ENCODE assay signal across 23 mouse cellular contexts in the genomic region with DNA sequence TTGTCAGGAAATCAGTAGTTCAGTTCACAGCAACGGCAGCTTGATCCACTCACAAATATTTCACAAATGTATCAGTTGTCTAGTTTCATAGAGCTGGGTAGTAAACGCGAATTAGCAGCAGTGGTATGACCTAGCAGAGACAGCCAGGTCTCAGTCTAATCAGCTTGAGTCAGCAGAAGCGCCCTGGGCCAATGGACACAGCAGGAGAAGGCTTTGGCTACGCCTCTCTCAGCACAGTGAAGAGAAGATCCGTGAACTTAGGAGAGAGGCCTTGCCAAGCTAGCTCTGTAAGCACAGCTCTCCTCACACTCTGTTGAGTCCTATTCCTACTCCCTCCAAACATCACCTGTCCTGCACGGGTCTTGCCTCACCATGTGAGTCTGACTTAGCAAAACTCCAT.
A peak's percentile ranks its signal among the peaks of the same experiment; 100 is the strongest.
DNase-seq lines count a peak whose midpoint lies in the region; ATAC-seq lines count a peak whose summit lies in the region.
"Had no signal": no experiment of that assay in that cellular context is flagged by ENCODE, and none has a peak within 500 bp of the region (broad histone marks: within the 10 kb centered on the region; RNA-seq: fewer than 3 reads in every experiment).

No protein-coding gene starts in this region.

- H3K27me3 ChIP-seq in midbrain, embryonic 11.5 days (ENCODE audit: control insufficient read depth, insufficient read depth, low read length): no peaks in the 10 kb centered on the region
- H3K27me3 ChIP-seq in midbrain, embryonic 10.5 days (ENCODE audit: low read depth, poor library complexity, severe bottlenecking): no peaks in the 10 kb centered on the region
- H3K27me3 ChIP-seq: CH12.LX; embryonic facial prominence, embryonic 12.5 days; embryonic facial prominence, embryonic 15.5 days; hindbrain, embryonic 12.5 days; hindbrain, embryonic 15.5 days had no signal

- H3K27ac ChIP-seq in midbrain, embryonic 11.5 days (ENCODE audit: low read depth, low read length): no peak overlapping the region
- H3K27ac ChIP-seq in midbrain, embryonic 10.5 days (replicated peaks): no peak overlapping the region
- H3K27ac ChIP-seq: embryonic facial prominence, embryonic 12.5 days; embryonic facial prominence, embryonic 15.5 days; gastrocnemius, adult 2 months; hindbrain, embryonic 12.5 days; hindbrain, embryonic 15.5 days had no signal

- DNase-seq in cerebellum, postnatal 10 days: peak; percentile 42 to 67
- DNase-seq in cerebellum, postnatal 36 days: peak; percentile 16 to 38
- DNase-seq in cerebellum, adult 11 months: no peak
- DNase-seq in kidney, postnatal 14 days: peak; percentile 17
- DNase-seq in kidney, adult 18-20 months: no peak
- DNase-seq in midbrain, embryonic 11.5 days (ENCODE audit: low spot score, missing footprints): peak; percentile 39
- no peak for DNase-seq in midbrain, embryonic 10.5 days (ENCODE audit: low spot score)
- DNase-seq: adrenal gland, postnatal 10 days; adrenal gland, postnatal 36 days; B cell, adult 2 months; forebrain, postnatal 0 days; gastrocnemius, adult 2 months; gastrocnemius, postnatal 14 days had no signal

- H3K9ac ChIP-seq in midbrain, embryonic 11.5 days (ENCODE audit: low read length): no peak overlapping the region
- H3K9ac ChIP-seq: embryonic facial prominence, embryonic 12.5 days; embryonic facial prominence, embryonic 15.5 days; forebrain, postnatal 0 days; hindbrain, embryonic 12.5 days; hindbrain, embryonic 15.5 days had no signal

- no peaks in the 10 kb centered on the region for H3K4me1 ChIP-seq in midbrain, embryonic 11.5 days (ENCODE audit: control insufficient read depth, insufficient read depth, low read length)
- no peaks in the 10 kb centered on the region for H3K4me1 ChIP-seq in midbrain, embryonic 10.5 days
- H3K4me1 ChIP-seq: embryonic facial prominence, embryonic 12.5 days; embryonic facial prominence, embryonic 15.5 days; hindbrain, embryonic 12.5 days; hindbrain, embryonic 15.5 days had no signal

- H3K9me3 ChIP-seq in midbrain, embryonic 11.5 days (ENCODE audit: control insufficient read depth, low read length): no peaks in the 10 kb centered on the region; the same call in 1 of the 2 replicates
- 0 out of 2 replicates have a peak, but pooled peaks cover 8% of the 10 kb centered on the region for H3K9me3 ChIP-seq in midbrain, embryonic 10.5 days (replicated peaks)
- H3K9me3 ChIP-seq: embryonic facial prominence, embryonic 15.5 days; hindbrain, embryonic 15.5 days had no signal

- ATAC-seq in cerebellum, adult (ENCODE audit: insufficient number of reproducible peaks, low FRiP score, low TSS enrichment): no peak
- no peak for ATAC-seq in midbrain, embryonic 11.5 days (ENCODE audit: low FRiP score)
- ATAC-seq: forebrain, embryonic 14.5 days; forebrain, postnatal 0 days; Patski had no signal

- WGBS in midbrain, embryonic 11.5 days: 89% methylated on average over 7 of the region's 7 CpGs
- 83% methylated on average over 7 of the region's 7 CpGs for WGBS in midbrain, embryonic 10.5 days

- no peak overlapping the region for H3K4me3 ChIP-seq in midbrain, embryonic 11.5 days (ENCODE audit: low read depth, low read length)
- no peak overlapping the region for H3K4me3 ChIP-seq in midbrain, embryonic 10.5 days
- H3K4me3 ChIP-seq: embryonic facial prominence, embryonic 12.5 days; embryonic facial prominence, embryonic 15.5 days; gastrocnemius, adult 2 months; hindbrain, embryonic 12.5 days; hindbrain, embryonic 15.5 days had no signal

- H3K4me2 ChIP-seq in midbrain, embryonic 11.5 days: no peak overlapping the region
- H3K4me2 ChIP-seq: embryonic facial prominence, embryonic 12.5 days; embryonic facial prominence, embryonic 15.5 days; heart, embryonic 11.5 days; hindbrain, embryonic 12.5 days; hindbrain, embryonic 15.5 days had no signal

- H3K36me3 ChIP-seq in midbrain, embryonic 11.5 days (ENCODE audit: control insufficient read depth, insufficient read depth, low read length): no peaks in the 10 kb centered on the region
- H3K36me3 ChIP-seq in midbrain, embryonic 10.5 days: no peaks in the 10 kb centered on the region
- H3K36me3 ChIP-seq: embryonic facial prominence, embryonic 12.5 days; embryonic facial prominence, embryonic 15.5 days; G1E; hindbrain, embryonic 12.5 days; hindbrain, embryonic 15.5 days had no signal

Comparison
In these comparisons a context has a peak if more than half of its experiments do, and no peak if none do; other contexts are left out.
1. DNase-seq: peak in cerebellum, postnatal 10 days (2 of 2), cerebellum, postnatal 36 days (2 of 2), kidney, postnatal 14 days (single experiment) and midbrain, embryonic 11.5 days (single experiment); none in cerebellum, adult 11 months (single experiment), kidney, adult 18-20 months (single experiment) and midbrain, embryonic 10.5 days (single experiment).